18 mouse cellular contexts compared by ENCODE assay signal in the genomic region with DNA sequence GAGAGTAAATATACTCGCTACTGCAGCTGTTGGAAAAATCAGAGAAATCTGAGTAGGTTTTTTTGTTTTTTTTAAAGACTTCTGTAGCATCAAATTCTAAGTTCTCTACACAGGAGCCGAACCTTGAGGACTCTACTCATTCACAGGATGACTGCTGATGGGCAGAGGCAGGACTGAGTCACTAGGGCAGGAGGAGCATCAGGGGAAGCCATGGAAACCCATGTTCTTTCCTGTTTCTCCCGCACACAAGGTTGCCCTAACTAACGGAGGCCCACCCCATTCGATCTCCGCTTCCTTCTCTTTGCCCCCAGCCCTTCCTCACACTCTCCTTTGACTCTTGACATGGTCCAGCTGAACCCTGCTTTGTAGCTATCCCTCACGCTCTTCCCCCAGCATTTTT. TPM values are rescaled to one million over a fixed set of nuclear protein-coding genes. Genes with fewer than 3 reads are reported as not detected.
DNase-seq lines count a peak whose midpoint lies in the region; ATAC-seq lines count a peak whose summit lies in the region.
"Had no signal": no experiment of that assay in that cellular context is flagged by ENCODE, and none has a peak within 500 bp of the region (broad histone marks: within the 10 kb centered on the region; RNA-seq: fewer than 3 reads in every experiment).

No protein-coding gene starts in this region.

- H3K36me3 ChIP-seq in heart, embryonic 15.5 days, result peaks cover 52% of the 10 kb centered on the region
- H3K36me3 ChIP-seq in megakaryocyte, embryonic 14.5 days (replicated peaks; ENCODE audit: low read length), result peaks cover 74% of the 10 kb centered on the region

- no peak overlapping the region for H3K4me3 ChIP-seq in heart, embryonic 15.5 days
- H3K4me3 ChIP-seq in megakaryocyte, embryonic 14.5 days (replicated peaks), result peak overlapping the region; percentile 96
- H3K4me3 ChIP-seq: embryonic facial prominence, embryonic 10.5 days; forebrain, embryonic 15.5 days; kidney, embryonic 15.5 days had no signal

- no peaks in the 10 kb centered on the region for H3K27me3 ChIP-seq in heart, embryonic 15.5 days
- no peaks in the 10 kb centered on the region for H3K27me3 ChIP-seq in megakaryocyte, embryonic 14.5 days (replicated peaks)
- H3K27me3 ChIP-seq: CH12.LX; forebrain, embryonic 15.5 days; kidney, embryonic 15.5 days had no signal

- intact Hi-C loops in left cerebral cortex, postnatal 14 days (cut with DNase I), result no loop called here

- no peak for ATAC-seq in heart, embryonic 15.5 days (replicated peaks; ENCODE audit: insufficient number of reproducible peaks, insufficient read depth, low FRiP score, low read depth)
- ATAC-seq in megakaryocyte, adult 5-6 weeks (ENCODE audit: poor library complexity, severe bottlenecking), result no peak
- ATAC-seq: forebrain, embryonic 15.5 days; inflammation-experienced regulatory T-cells, adult 6 months had no signal

- no peaks in the 10 kb centered on the region for H3K9me3 ChIP-seq in heart, embryonic 15.5 days (replicated peaks)
- H3K9me3 ChIP-seq in megakaryocyte, embryonic 14.5 days, result peaks cover 8% of the 10 kb centered on the region
- H3K9me3 ChIP-seq: forebrain, embryonic 15.5 days had no signal

- peaks cover 58% of the 10 kb centered on the region for H3K4me1 ChIP-seq in heart, embryonic 15.5 days (replicated peaks)
- peaks cover 71% of the 10 kb centered on the region for H3K4me1 ChIP-seq in megakaryocyte, embryonic 14.5 days

- WGBS in heart, embryonic 15.5 days, result 78% methylated on average over 7 of the region's 7 CpGs

- H3K27ac ChIP-seq in heart, embryonic 15.5 days, result peak overlapping the region; percentile 25; the same call in 1 of the 2 replicates
- H3K27ac ChIP-seq: forebrain, embryonic 15.5 days had no signal

- DNase-seq in adrenal gland, adult (ENCODE audit: inconsistent age in 2 of 2, low spot score in 1 of 2), result peak; percentile 37 to 65
- no peak for DNase-seq in adrenal gland, postnatal 4 days (ENCODE audit: low spot score in 2 of 2)
- DNase-seq in heart, adult 11 months, result no peak
- DNase-seq in left cerebral cortex, adult 8-10 months (ENCODE audit: low spot score in 2 of 2), result no peak
- no peak for DNase-seq in left cerebral cortex, postnatal 14 days (ENCODE audit: low spot score in 2 of 2)
- DNase-seq: adrenal gland, postnatal 10 days; cerebellum, adult 2 months; lung, embryonic 14.5 days; midbrain, embryonic 14.5 days; thymus, postnatal 4 days had no signal

- no peak overlapping the region for H3K9ac ChIP-seq in heart, embryonic 15.5 days
- H3K9ac ChIP-seq: forebrain, embryonic 15.5 days; kidney, embryonic 15.5 days; lung, embryonic 14.5 days had no signal

- no peak overlapping the region for H3K4me2 ChIP-seq in heart, embryonic 15.5 days
- H3K4me2 ChIP-seq: forebrain, embryonic 15.5 days; kidney, embryonic 15.5 days; lung, embryonic 14.5 days had no signal

RNA-seq across cellular contexts. Expression of a gene that starts 10.5 kb away (rescaled TPM):
- total RNA-seq in adrenal gland, postnatal 4 days (2021), result 100 to 1,000 TPM; 322 to 392 TPM
- polyA plus RNA-seq in heart, embryonic 15.5 days (2015; fragmentation: Nextera tagmentation; extraction: Ambion mirVana), result 3,993 and 5,392 TPM in 2 replicates
- 27.0 and 240 TPM in 2 replicates for polyA plus RNA-seq in megakaryocyte, embryonic 14.5 days (2012; ENCODE audit: insufficient read depth, low replicate concordance)
- total RNA-seq in megakaryocyte, adult 5-6 weeks (2015), result 27.3 and 27.9 TPM in 2 replicates
- total RNA-seq in megakaryocyte, adult 5-6 weeks (2017), result 34.1 and 39.8 TPM in 2 replicates
- total RNA-seq in left cerebral cortex, adult 8-10 months (2022), result 100 to 1,000 TPM; 208 to 237 (median 224) TPM
- total RNA-seq in left cerebral cortex, postnatal 14 days (2021), result 100 to 1,000 TPM; 204 to 207 TPM

Comparison
In these comparisons a context has a peak if more than half of its experiments do, and no peak if none do; other contexts are left out.
1. DNase-seq: peak in adrenal gland, adult (2 of 2); none in adrenal gland, postnatal 4 days (0 of 2), heart, adult 11 months (single experiment), left cerebral cortex, adult 8-10 months (0 of 2) and left cerebral cortex, postnatal 14 days (0 of 2).
2. RNA of a gene that starts 10.5 kb away (total RNA-seq): 322 to 392 TPM in adrenal gland, postnatal 4 days, 208 to 237 TPM in left cerebral cortex, adult 8-10 months and 204 to 207 TPM in left cerebral cortex, postnatal 14 days; 27.3 to 39.8 TPM in megakaryocyte, adult 5-6 weeks; every median in the first group is over 4 times any median in the second.